Mouse (Mus musculus) cerebellum, adult 2 months (tissue): ENCODE results near the gene Pms2. TPM values are rescaled to one million over a fixed set of nuclear protein-coding genes. Genes with fewer than 3 reads are reported as not detected.

Experiments
- DNase-seq, 2 experiments: peaks; one replicate each; pipeline ENCODE4 v3.0.0; 2021
- H3K27ac ChIP-seq: fragments of 200-500 bp; 2 replicates; pipeline ENCODE4 v1.5.1; 2012; ENCODE audit warnings: low read length, control low read depth, inconsistent platforms; ENCODE audit not compliant: insufficient read depth
- H3K27me3 ChIP-seq: fragments of 200-500 bp; 2 replicates; pipeline ENCODE4 v1.6.1; 2012; ENCODE audit warnings: inconsistent platforms, mild to moderate bottlenecking, low read length, moderate library complexity; ENCODE audit not compliant: control insufficient read depth, insufficient read depth
- H3K4me1 ChIP-seq: fragments of 200-500 bp; 2 replicates; pipeline ENCODE4 v1.6.1; 2011; ENCODE audit warnings: low read length; ENCODE audit not compliant: control insufficient read depth, insufficient read depth
- H3K4me3 ChIP-seq: fragments of 200-500 bp; replicated peaks from 2 replicates; pipeline ENCODE3; 2011; ENCODE audit warnings: mild to moderate bottlenecking, low read depth, low read length, control low read depth; ENCODE audit not compliant: insufficient read depth
- CTCF ChIP-seq: fragments of 200-500 bp; IDR thresholded peaks from 2 replicates; pipeline ENCODE4 v1.5.1; 2011; ENCODE audit warnings: low read depth, mild to moderate bottlenecking, control low read depth, low read length, moderate library complexity, borderline replicate concordance; ENCODE audit not compliant: insufficient read depth
- POLR2A ChIP-seq: fragments of 200-500 bp; IDR thresholded peaks from 2 replicates; pipeline ENCODE4 v1.6.1; 2011; ENCODE audit warnings: low read length, control low read depth, borderline replicate concordance; ENCODE audit not compliant: insufficient read depth
- WGBS: fragments of 180-500 bp; shearing (Covaris S2); methylation state at CpG from one replicate; pipeline ENCODE4 v1.1.7; 2018; 5-methylcytosine and 5-hydroxymethylcytosine counted together
- polyA plus RNA-seq: library from polyadenylated mRNA; depleted of rRNA; stranded (reverse); fragments of >200 nt; gene quantifications from 2 replicates; pipeline ENCODE4 v1.2.3, GENCODE M21; 2012

Gene Pms2
- polyA plus RNA-seq, 1 experiment: 17.2 TPM

GRCm38 (mm10) chr5:143936156-143936555, 26.4 kb downstream of the Pms2 start:
- Histone ChIP-seq H3K4me1 (no peaks in the 10 kb centered on the region), H3K4me3 (no peak overlapping the region), H3K27ac (no peak overlapping the region), H3K27me3 (no peaks in the 10 kb centered on the region)
- no peak for TF ChIP-seq POLR2A
- no peak for TF ChIP-seq CTCF
- no peak for DNase-seq
- 86% methylated on average over 9 of the region's 9 CpGs for WGBS

GRCm38 (mm10) chr5:143941588-143941987, 31.8 kb downstream of the Pms2 start:
- no peak overlapping the region for H3K27ac ChIP-seq
- no peak overlapping the region for H3K4me3 ChIP-seq
- H3K27me3 ChIP-seq: no peaks in the 10 kb centered on the region
- no peaks in the 10 kb centered on the region for H3K4me1 ChIP-seq
- TF ChIP-seq POLR2A: no peak
- 21% methylated on average over 10 of the region's 10 CpGs for WGBS
- DNase-seq: no peak

- Histone ChIP-seq H3K27ac (no peak overlapping the region), H3K27me3 (no peaks in the 10 kb centered on the region), H3K4me3 (no peak overlapping the region), H3K4me1 (no peaks in the 10 kb centered on the region)
- DNase-seq: no peak
- WGBS: 44% methylated on average over 14 of the region's 14 CpGs
- TF ChIP-seq POLR2A (no peak), CTCF (no peak)
Observed at GRCm38 (mm10) chr5:143943231-143944125, 33.7 kb downstream of the Pms2 start.

GRCm38 (mm10) chr5:143948361-143948760, 38.6 kb downstream of the Pms2 start:
- Histone ChIP-seq H3K27ac (no peak overlapping the region), H3K4me3 (no peak overlapping the region), H3K27me3 (no peaks in the 10 kb centered on the region), H3K4me1 (no peaks in the 10 kb centered on the region)
- DNase-seq: no peak
- TF ChIP-seq POLR2A (no peak), CTCF (no peak)
- 88% methylated on average over 12 of the region's 12 CpGs for WGBS

GRCm38 (mm10) chr5:143950016-143950415, 40.3 kb downstream of the Pms2 start:
- Histone ChIP-seq H3K4me3 (no peak overlapping the region), H3K4me1 (no peaks in the 10 kb centered on the region), H3K27ac (no peak overlapping the region), H3K27me3 (no peaks in the 10 kb centered on the region)
- WGBS: 36% methylated on average over 5 of the region's 5 CpGs
- TF ChIP-seq POLR2A (no peak), CTCF (no peak)
- DNase-seq: no peak

GRCm38 (mm10) chr5:143957101-143957500, 47.3 kb downstream of the Pms2 start:
- 96% methylated on average over 6 of the region's 6 CpGs for WGBS
- no peak for DNase-seq
- no peaks in the 10 kb centered on the region for H3K27me3 ChIP-seq
- H3K4me3 ChIP-seq: no peak overlapping the region
- H3K4me1 ChIP-seq: no peaks in the 10 kb centered on the region
- TF ChIP-seq CTCF (no peak), POLR2A (no peak)
- no peak overlapping the region for H3K27ac ChIP-seq

- WGBS: 93% methylated on average over 11 of the region's 11 CpGs
- Histone ChIP-seq H3K27me3 (no peaks in the 10 kb centered on the region), H3K27ac (no peak overlapping the region), H3K4me1 (no peaks in the 10 kb centered on the region), H3K4me3 (no peak overlapping the region)
- DNase-seq: no peak
- TF ChIP-seq CTCF: no peak
- TF ChIP-seq POLR2A: no peak
Observed at GRCm38 (mm10) chr5:143959551-143959950, 49.8 kb downstream of the Pms2 start.

GRCm38 (mm10) chr5:143961176-143961575, 51.4 kb downstream of the Pms2 start:
- Histone ChIP-seq H3K27ac (no peak overlapping the region), H3K4me1 (no peaks in the 10 kb centered on the region), H3K27me3 (no peaks in the 10 kb centered on the region), H3K4me3 (no peak overlapping the region)
- no peak for TF ChIP-seq CTCF
- no peak for DNase-seq
- 80% methylated on average over 8 of the region's 8 CpGs for WGBS
